Mouse (Mus musculus): ENCODE results near the gene Gabpb2. TPM values are rescaled to one million over a fixed set of nuclear protein-coding genes. Genes with fewer than 3 reads are reported as not detected.
"Not testable (repeated sequence)": the region's sequence is repeated elsewhere in the genome, so short reads cannot be mapped to it uniquely, and the experiment has no call there.

Gabpb2 gene
- total and polyA plus RNA-seq, 2 experiments from 2014 or later = 3.1 to 6.6 TPM

DNA sequence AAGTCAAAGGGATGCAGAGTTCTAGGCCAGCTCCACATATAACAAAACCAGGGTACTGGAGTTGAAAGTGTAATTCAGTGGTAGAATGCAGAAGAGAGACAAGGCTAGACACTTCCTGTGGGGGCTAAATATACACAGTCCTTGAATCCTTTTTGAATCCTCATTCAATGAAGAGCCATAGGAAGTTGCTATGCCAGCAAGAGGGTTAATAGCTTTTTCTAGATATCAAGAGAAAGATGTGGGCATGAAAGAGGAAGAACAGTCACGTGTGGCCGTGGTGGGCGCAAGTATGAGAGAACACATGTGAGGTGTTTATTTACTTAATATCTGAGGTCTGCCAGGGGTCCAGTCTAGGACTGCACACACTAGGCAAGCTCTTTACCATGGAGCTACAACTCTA is 81.4 kb downstream of the Gabpb2 start:
- ATAC-seq (ENCODE audit: insufficient read depth, low read depth) (no peak), DNase-seq (ENCODE audit: low spot score) (no peak)
- Histone ChIP-seq H3K4me3 (ENCODE audit: low read depth, low read length) (no peak overlapping the region), H3K4me1 (ENCODE audit: control insufficient read depth, insufficient read depth) (peaks cover 6% of the 10 kb centered on the region; the same call in 1 of the 2 replicates), H3K4me2 (ENCODE audit: low read depth, low read length) (no peak overlapping the region), H3K27me3 (ENCODE audit: control insufficient read depth, insufficient read depth, low read length) (no peaks in the 10 kb centered on the region), H3K9me3 (replicated peaks; ENCODE audit: control insufficient read depth, low read length) (no peaks in the 10 kb centered on the region), H3K36me3 (replicated peaks; ENCODE audit: control insufficient read depth, insufficient read depth, low read length) (peaks cover 6% of the 10 kb centered on the region), H3K9ac (replicated peaks; ENCODE audit: low read depth, low read length) (no peak overlapping the region), H3K27ac (ENCODE audit: low read depth) (no peak overlapping the region)
- 84% methylated on average over 3 of the region's 3 CpGs for WGBS
- TF ChIP-seq CTCF (IDR thresholded peaks at IDR 0.05; ENCODE audit: low read depth) (no peak), EP300 (IDR thresholded peaks at IDR 0.05; ENCODE audit: low read depth) (no peak)

- 61% methylated on average over 7 of the region's 7 CpGs for WGBS
- DNase-seq (ENCODE audit: low spot score) = no peak
These were observed 82.2 kb downstream of the Gabpb2 start for GRCm38 (mm10) chr3:95135433-95136052.

GRCm38 (mm10) chr3:95135023-95135422 is 82.7 kb downstream of the Gabpb2 start:
- H3K27me3 ChIP-seq (ENCODE audit: control insufficient read depth, insufficient read depth, low read length) = no peaks in the 10 kb centered on the region
- H3K27ac ChIP-seq (ENCODE audit: low read depth) = peak overlapping the region; percentile 48
- no peak for ATAC-seq (ENCODE audit: insufficient read depth, low read depth)
- H3K4me3 ChIP-seq (ENCODE audit: low read depth, low read length) = peak overlapping the region; percentile 37
- H3K4me2 ChIP-seq (ENCODE audit: low read depth, low read length) = peak overlapping the region; percentile 65
- H3K4me1 ChIP-seq (ENCODE audit: control insufficient read depth, insufficient read depth) = peaks cover 6% of the 10 kb centered on the region; the same call in 1 of the 2 replicates
- peak; percentile 43 for DNase-seq (ENCODE audit: low spot score)
- H3K36me3 ChIP-seq (replicated peaks; ENCODE audit: control insufficient read depth, insufficient read depth, low read length) = peaks cover 13% of the 10 kb centered on the region
- H3K9ac ChIP-seq (replicated peaks; ENCODE audit: low read depth, low read length) = no peak overlapping the region
- H3K9me3 ChIP-seq (replicated peaks; ENCODE audit: control insufficient read depth, low read length) = no peaks in the 10 kb centered on the region
- 13% methylated on average over 6 of the region's 6 CpGs for WGBS
- TF ChIP-seq EP300 (IDR thresholded peaks at IDR 0.05; ENCODE audit: low read depth) (no peak), CTCF (IDR thresholded peaks at IDR 0.05; ENCODE audit: low read depth) (no peak)

More at GRCm38 (mm10) chr3:95135433-95136052, 82.2 kb downstream of the Gabpb2 start:
- Histone ChIP-seq H3K4me2 (ENCODE audit: low read depth, low read length) (peak overlapping the region; percentile 65), H3K27me3 (ENCODE audit: control insufficient read depth, insufficient read depth, low read length) (no peaks in the 10 kb centered on the region), H3K27ac (ENCODE audit: low read depth) (0 out of 2 replicates have a peak overlapping the region, but pooled peaks have one; percentile 23), H3K9ac (replicated peaks; ENCODE audit: low read depth, low read length) (no peak overlapping the region), H3K36me3 (replicated peaks; ENCODE audit: control insufficient read depth, insufficient read depth, low read length) (peaks cover 9% of the 10 kb centered on the region), H3K4me3 (ENCODE audit: low read depth, low read length) (peak overlapping the region; percentile 37; the same call in 1 of the 2 replicates), H3K9me3 (replicated peaks; ENCODE audit: control insufficient read depth, low read length) (no peaks in the 10 kb centered on the region), H3K4me1 (ENCODE audit: control insufficient read depth, insufficient read depth) (peaks cover 6% of the 10 kb centered on the region; the same call in 1 of the 2 replicates)
- TF ChIP-seq CTCF (IDR thresholded peaks at IDR 0.05; ENCODE audit: low read depth) = no peak
- no peak for TF ChIP-seq EP300 (IDR thresholded peaks at IDR 0.05; ENCODE audit: low read depth)
- no peak for ATAC-seq (ENCODE audit: insufficient read depth, low read depth)

DNA sequence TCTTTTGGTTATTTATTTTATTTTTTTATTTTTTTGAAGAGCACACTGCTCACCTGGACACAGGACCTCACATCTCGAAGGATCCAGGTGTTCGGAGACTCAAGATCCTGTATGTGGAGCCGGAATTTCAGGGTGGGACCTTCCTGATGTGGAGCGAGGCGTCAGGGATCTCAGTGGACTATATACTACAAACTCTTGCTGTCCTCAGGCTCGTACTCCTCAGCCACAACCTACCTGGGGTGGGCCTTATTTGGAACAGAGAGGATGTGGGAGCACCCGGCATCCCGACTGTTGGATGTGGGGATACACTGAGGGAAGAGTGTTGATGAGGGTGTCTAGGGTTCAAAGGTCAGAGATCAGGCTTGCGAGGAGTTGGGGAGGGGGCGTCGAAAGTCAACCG is 83.6 kb downstream of the Gabpb2 start:
- not testable (repeated sequence) for H3K27ac ChIP-seq (ENCODE audit: low read depth); H3K9ac ChIP-seq (replicated peaks; ENCODE audit: low read depth, low read length); H3K9me3 ChIP-seq (replicated peaks; ENCODE audit: control insufficient read depth, low read length); H3K4me2 ChIP-seq (ENCODE audit: low read depth, low read length); H3K27me3 ChIP-seq (ENCODE audit: control insufficient read depth, insufficient read depth, low read length); DNase-seq (ENCODE audit: low spot score); H3K4me1 ChIP-seq (ENCODE audit: control insufficient read depth, insufficient read depth)
- no CpG with 5 or more reads among the region's 12 CpGs for WGBS
- ATAC-seq (ENCODE audit: insufficient read depth, low read depth) = peak; percentile 13
- Histone ChIP-seq H3K4me3 (ENCODE audit: low read depth, low read length) (peak overlapping the region; percentile 73; the same call in 1 of the 2 replicates), H3K36me3 (replicated peaks; ENCODE audit: control insufficient read depth, insufficient read depth, low read length) (peaks cover 20% of the 10 kb centered on the region)

DNA sequence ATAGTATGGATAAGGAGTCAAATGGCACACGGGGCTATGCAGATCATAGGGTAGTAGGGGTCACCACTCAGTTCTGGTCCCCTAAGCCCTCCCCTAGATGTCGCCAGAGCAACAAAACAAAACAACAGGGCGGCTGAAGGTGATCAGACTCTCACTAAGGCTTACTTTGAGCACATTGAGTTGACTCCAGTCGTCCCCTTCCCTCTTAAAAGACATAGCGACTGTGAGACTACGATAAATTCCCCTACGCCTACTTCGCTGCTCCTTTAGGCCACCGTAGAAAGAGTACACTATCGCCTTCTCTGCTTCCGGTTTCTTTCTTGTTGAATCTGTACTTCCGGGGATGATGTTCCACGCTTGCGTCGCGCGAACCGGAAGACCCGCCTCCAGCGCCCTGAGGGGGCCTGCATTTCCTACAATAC is 84.0 kb downstream of the Gabpb2 start, which contains the start of the genes Scnm1 and Lysmd1:
Gene Scnm1 (minus strand): TSS at position 332 of the 422 bp plus-strand sequence.
Gene Lysmd1 (plus strand): TSS at position 409 of the 422 bp plus-strand sequence.
- TF ChIP-seq EP300 (IDR thresholded peaks at IDR 0.05; ENCODE audit: low read depth) = no peak
- peak; percentile 23; the same call in 1 of the 2 replicates for TF ChIP-seq CTCF (IDR thresholded peaks at IDR 0.05; ENCODE audit: low read depth)
- Histone ChIP-seq H3K9ac (replicated peaks; ENCODE audit: low read depth, low read length) (peak within 1 kb of the TSS; percentile 70), H3K36me3 (replicated peaks; ENCODE audit: control insufficient read depth, insufficient read depth, low read length) (peaks cover 24% of the 10 kb centered on the region), H3K27me3 (ENCODE audit: control insufficient read depth, insufficient read depth, low read length) (no peaks in the 10 kb centered on the region), H3K4me2 (ENCODE audit: low read depth, low read length) (peak within 1 kb of the TSS; percentile 85), H3K4me3 (ENCODE audit: low read depth, low read length) (peak within 1 kb of the TSS; percentile 73), H3K27ac (ENCODE audit: low read depth) (peak within 1 kb of the TSS; percentile 81), H3K9me3 (replicated peaks; ENCODE audit: control insufficient read depth, low read length) (no peaks in the 10 kb centered on the region), H3K4me1 (ENCODE audit: control insufficient read depth, insufficient read depth) (peaks cover 6% of the 10 kb centered on the region; the same call in 1 of the 2 replicates)
- DNase-seq (ENCODE audit: low spot score) (peak; percentile 95), ATAC-seq (ENCODE audit: insufficient read depth, low read depth) (peak; percentile 93)
- WGBS = under 1% methylated on average over 20 of the region's 20 CpGs
